ENCODE assay signal across 9 mouse cellular contexts in the genomic region with DNA sequence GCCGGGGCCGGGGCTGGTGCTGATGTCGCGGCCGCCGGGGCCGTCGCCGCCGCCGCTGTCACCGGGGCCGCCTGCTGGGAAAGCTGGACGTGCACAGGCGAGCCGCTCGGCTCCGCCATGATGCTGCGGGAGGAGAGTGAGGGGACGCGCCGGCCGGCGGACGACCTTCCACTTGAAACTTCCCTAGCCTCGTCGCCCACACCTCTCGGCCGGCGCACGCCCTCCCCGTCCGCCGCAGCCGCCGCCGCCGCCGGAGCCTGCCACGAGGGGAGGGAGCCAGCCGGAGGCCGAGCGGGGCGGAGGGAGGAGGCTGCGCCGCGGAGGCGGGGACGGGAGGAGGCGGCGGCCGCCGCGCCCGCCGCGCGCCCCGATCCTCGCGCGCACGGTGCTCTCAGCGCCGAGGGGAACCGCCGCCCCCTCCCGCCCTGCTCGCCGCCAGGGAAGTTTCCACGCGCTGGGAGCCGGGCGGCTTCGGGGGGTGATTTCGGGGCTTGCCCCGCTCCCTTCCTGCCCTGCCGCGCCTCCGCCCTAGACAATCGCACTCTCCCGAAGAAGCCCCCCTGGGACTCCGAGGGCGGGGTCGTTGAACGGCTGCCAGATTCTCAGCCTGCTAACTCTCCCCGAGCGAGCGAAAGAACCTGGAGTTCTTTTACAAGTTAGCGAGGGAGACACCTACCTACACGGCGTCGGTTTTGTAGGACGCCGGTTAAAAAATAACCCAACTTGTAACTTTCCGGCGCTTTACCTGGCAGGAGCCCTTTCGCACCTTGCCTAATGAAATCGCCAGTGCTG. TPM values are rescaled to one million over a fixed set of nuclear protein-coding genes. Genes with fewer than 3 reads are reported as not detected.
DNase-seq lines count a peak whose midpoint lies in the region; ATAC-seq and TF ChIP-seq lines count a peak whose summit lies in the region.
"Had no signal": no experiment of that assay in that cellular context is flagged by ENCODE, and none has a peak within 500 bp of the region (broad histone marks: within the 10 kb centered on the region; RNA-seq: fewer than 3 reads in every experiment).

TSS of gene Stk39 (minus strand) at position 510 of the 792 bp plus-strand sequence.

- H3K27me3 ChIP-seq in embryonic facial prominence, embryonic 13.5 days = peaks cover 11% of the 10 kb centered on the region; the same call in 1 of the 2 replicates
- no peaks in the 10 kb centered on the region for H3K27me3 ChIP-seq in limb, embryonic 14.5 days (ENCODE audit: control insufficient read depth, insufficient read depth, low read length)
- no peaks in the 10 kb centered on the region; the same call in 1 of the 2 replicates for H3K27me3 ChIP-seq in midbrain, embryonic 16.5 days (ENCODE audit: control insufficient read depth, insufficient read depth, low read depth, low read length)
- no peaks in the 10 kb centered on the region for H3K27me3 ChIP-seq in stomach, embryonic 14.5 days (ENCODE audit: control insufficient read depth, insufficient read depth, low read length)

- DNase-seq in 3134 (ENCODE audit: extremely low read depth, insufficient read length, low spot score) = peak; percentile 48
- peak; percentile 89 for DNase-seq in adrenal gland, postnatal 25 days
- DNase-seq in heart, adult 9 months (ENCODE audit: low spot score in 2 of 2) = peak; percentile 76 to 84
- DNase-seq in kidney, adult 8-10 months = peak; percentile 82 to 84
- peak; percentile 84 for DNase-seq in limb, embryonic 14.5 days (ENCODE audit: low spot score)

- peak within 1 kb of the TSS; percentile 94 for H3K4me2 ChIP-seq in embryonic facial prominence, embryonic 13.5 days
- peak within 1 kb of the TSS; percentile 86 for H3K4me2 ChIP-seq in limb, embryonic 14.5 days (replicated peaks; ENCODE audit: low read depth, low read length, severe bottlenecking)
- peak within 1 kb of the TSS; percentile 75 for H3K4me2 ChIP-seq in midbrain, embryonic 16.5 days (ENCODE audit: low read length)
- H3K4me2 ChIP-seq in stomach, embryonic 14.5 days (replicated peaks; ENCODE audit: low read depth, low read length) = peak within 1 kb of the TSS; percentile 88

- H3K4me3 ChIP-seq in embryonic facial prominence, embryonic 13.5 days = peak within 1 kb of the TSS; percentile 91
- H3K4me3 ChIP-seq in limb, embryonic 14.5 days (replicated peaks; ENCODE audit: low read length) = peak within 1 kb of the TSS; percentile 86
- peak within 1 kb of the TSS; percentile 95 for H3K4me3 ChIP-seq in midbrain, embryonic 16.5 days (ENCODE audit: low read depth, low read length)
- peak within 1 kb of the TSS; percentile 73 for H3K4me3 ChIP-seq in stomach, embryonic 14.5 days (ENCODE audit: low read depth, low read length)

- peak within 1 kb of the TSS; percentile 87 for H3K27ac ChIP-seq in embryonic facial prominence, embryonic 13.5 days
- peak within 1 kb of the TSS; percentile 84 for H3K27ac ChIP-seq in limb, embryonic 14.5 days (replicated peaks; ENCODE audit: low read depth, low read length)
- H3K27ac ChIP-seq in midbrain, embryonic 16.5 days (ENCODE audit: low read length) = peak within 1 kb of the TSS; percentile 88
- peak within 1 kb of the TSS; percentile 91 for H3K27ac ChIP-seq in stomach, embryonic 14.5 days (ENCODE audit: low read length)

- no peak for TF ChIP-seq POLR2A in limb, embryonic 14.5 days (IDR thresholded peaks at IDR 0.05; ENCODE audit: borderline replicate concordance, extremely low read depth, insufficient read depth, insufficient read length)

- no peaks in the 10 kb centered on the region for H3K36me3 ChIP-seq in embryonic facial prominence, embryonic 13.5 days
- H3K36me3 ChIP-seq in limb, embryonic 14.5 days (ENCODE audit: control insufficient read depth, insufficient read depth, low read length) = no peaks in the 10 kb centered on the region
- no peaks in the 10 kb centered on the region for H3K36me3 ChIP-seq in midbrain, embryonic 16.5 days (ENCODE audit: control insufficient read depth, insufficient read depth, low read length)
- H3K36me3 ChIP-seq in stomach, embryonic 14.5 days (ENCODE audit: control insufficient read depth, insufficient read depth, low read length) = no peaks in the 10 kb centered on the region

- WGBS in embryonic facial prominence, embryonic 13.5 days = under 1% methylated on average over 63 of the region's 99 CpGs
- under 1% methylated on average over 36 of the region's 99 CpGs for WGBS in limb, embryonic 14.5 days
- WGBS in midbrain, embryonic 16.5 days = under 1% methylated on average over 70 of the region's 99 CpGs
- under 1% methylated on average over 55 of the region's 99 CpGs for WGBS in stomach, embryonic 14.5 days

- peaks cover 6% of the 10 kb centered on the region for H3K4me1 ChIP-seq in embryonic facial prominence, embryonic 13.5 days
- no peaks in the 10 kb centered on the region for H3K4me1 ChIP-seq in limb, embryonic 14.5 days (ENCODE audit: control insufficient read depth, insufficient read depth, low read length)
- peaks cover 21% of the 10 kb centered on the region for H3K4me1 ChIP-seq in midbrain, embryonic 16.5 days (ENCODE audit: control insufficient read depth, insufficient read depth, low read length)
- H3K4me1 ChIP-seq in stomach, embryonic 14.5 days (ENCODE audit: control insufficient read depth, insufficient read depth, low read length) = peaks cover 8% of the 10 kb centered on the region

- H3K9me3 ChIP-seq in embryonic facial prominence, embryonic 13.5 days = no peaks in the 10 kb centered on the region
- no peaks in the 10 kb centered on the region for H3K9me3 ChIP-seq in limb, embryonic 14.5 days (ENCODE audit: control insufficient read depth, low read length)
- no peaks in the 10 kb centered on the region for H3K9me3 ChIP-seq in midbrain, embryonic 16.5 days (replicated peaks; ENCODE audit: control insufficient read depth, low read length, poor library complexity, severe bottlenecking)
- no peaks in the 10 kb centered on the region for H3K9me3 ChIP-seq in stomach, embryonic 14.5 days (ENCODE audit: control insufficient read depth, low read depth, low read length)

- H3K9ac ChIP-seq in embryonic facial prominence, embryonic 13.5 days = peak within 1 kb of the TSS; percentile 91
- peak within 1 kb of the TSS; percentile 83 for H3K9ac ChIP-seq in limb, embryonic 14.5 days (ENCODE audit: low read depth, low read length, severe bottlenecking)
- peak within 1 kb of the TSS; percentile 82 for H3K9ac ChIP-seq in midbrain, embryonic 16.5 days (ENCODE audit: low read depth, low read length)
- H3K9ac ChIP-seq in stomach, embryonic 14.5 days (replicated peaks; ENCODE audit: low read depth, low read length) = peak within 1 kb of the TSS; percentile 79

- ATAC-seq in embryonic facial prominence, embryonic 13.5 days (ENCODE audit: insufficient number of reproducible peaks, insufficient read depth, low FRiP score, low TSS enrichment, low read depth) = peak; percentile 82
- peak; percentile 87 for ATAC-seq in limb, embryonic 14.5 days (ENCODE audit: low FRiP score, low read depth)
- ATAC-seq in midbrain, embryonic 16.5 days = peak; percentile 84
- peak; percentile 84 for ATAC-seq in stomach, embryonic 14.5 days (ENCODE audit: insufficient number of reproducible peaks, insufficient read depth, low FRiP score, low read depth)

RNA-seq across cellular contexts. Expression of gene Stk39, which starts in this region (rescaled TPM):
- total RNA-seq in adrenal gland, postnatal 25 days (2021) = 68.8 and 69.7 TPM in 2 replicates
- polyA plus RNA-seq in embryonic facial prominence, embryonic 13.5 days (2015; fragmentation: Nextera tagmentation; extraction: Ambion mirVana) = 13.4 and 16.9 TPM in 2 replicates
- 12.1 and 14.9 TPM in 2 replicates for polyA plus RNA-seq in limb, embryonic 14.5 days (2012; rRNA removed)
- polyA plus RNA-seq in limb, embryonic 14.5 days (2014; fragmentation: Nextera tagmentation; extraction: Ambion mirVana) = 16.8 and 18.4 TPM in 2 replicates
- 21.4 and 22.2 TPM in 2 replicates for polyA plus RNA-seq in midbrain, embryonic 16.5 days (2015; fragmentation: Nextera tagmentation; extraction: Ambion mirVana)
- polyA plus RNA-seq in stomach, embryonic 14.5 days (2014; fragmentation: Nextera tagmentation; extraction: Ambion mirVana) = 20.1 and 27.5 TPM in 2 replicates
- total RNA-seq: MEL had no signal

Comparison
In these comparisons a context has a peak if more than half of its experiments do, and no peak if none do; other contexts are left out.
1. Peak in every context shown above with its lines: DNase-seq, ATAC-seq, H3K4me3 ChIP-seq and H3K27ac ChIP-seq.